Mouse (Mus musculus): ENCODE measurements at regions not wholly inside any gene's neighbourhood (a gene's known extent, or its start where the extent isn't known, plus 50 kb on each side); places are given as distances from the start of the nearest gene placed in this dataset.

GRCm38 (mm10) chr7:95460889-95461288 lies 710.2 kb upstream of the Tenm4 start:
- POLR2A ChIA-PET: interaction anchor here in 1 of 4 experiments (1.4 kb wide), 1 partner anchor 10 kb away, joined by 3 read pairs; no protein-coding TSS in a partner anchor
- CTCF ChIA-PET: no interaction called here

GRCm38 (mm10) chr7:95465506-95465905 lies 705.5 kb upstream of the Tenm4 start:
- ChIA-PET CTCF (no interaction called here), POLR2A (no interaction called here)

GRCm38 (mm10) chr7:95467028-95467427 lies 704.0 kb upstream of the Tenm4 start:
- CTCF ChIA-PET: no interaction called here
- POLR2A ChIA-PET: interaction anchor here in 1 of 4 experiments (1.1 to 1.4 kb wide), 2 partner anchors 13 to 22 kb away, joined by 3 read pairs; no protein-coding TSS in a partner anchor

GRCm38 (mm10) chr7:95473892-95474291 lies 697.2 kb upstream of the Tenm4 start:
- ChIA-PET POLR2A (interaction anchor here in 1 of 4 experiments (0.8 kb wide), 1 partner anchor 1266 kb away, joined by 3 read pairs; no protein-coding TSS in a partner anchor), CTCF (no interaction called here)

- POLR2A ChIA-PET: interaction anchor here in 1 of 4 experiments (0.7 kb wide), 1 partner anchor 13 kb away, joined by 3 read pairs; no protein-coding TSS in a partner anchor
- CTCF ChIA-PET: interaction anchor here in 1 of 4 experiments (0.6 kb wide), 2 partner anchors 148 to 432 kb away, joined by 5 to 9 read pairs; no protein-coding TSS in a partner anchor
These were observed 690.8 kb upstream of the Tenm4 start for GRCm38 (mm10) chr7:95480121-95480726.

GRCm38 (mm10) chr7:95489666-95490065 lies 681.4 kb upstream of the Tenm4 start:
- CTCF ChIA-PET: no interaction called here
- POLR2A ChIA-PET: no interaction called here

GRCm38 (mm10) chr7:95494793-95495192 lies 676.3 kb upstream of the Tenm4 start:
- ChIA-PET POLR2A (no interaction called here), CTCF (no interaction called here)

- ChIA-PET POLR2A (no interaction called here), CTCF (interaction anchor here in 1 of 4 experiments (0.6 kb wide), 1 partner anchor 518 kb away, joined by 3 read pairs; no protein-coding TSS in a partner anchor)
These were observed 668.1 kb upstream of the Tenm4 start for GRCm38 (mm10) chr7:95502959-95503358.

GRCm38 (mm10) chr7:95547256-95547655 lies 623.8 kb upstream of the Tenm4 start:
- POLR2A ChIA-PET: interaction anchor here in 1 of 4 experiments (0.6 kb wide), 1 partner anchor 1158 kb away, joined by 3 read pairs; no protein-coding TSS in a partner anchor
- CTCF ChIA-PET: interaction anchor here in 1 of 4 experiments (0.7 kb wide), 2 partner anchors 63 to 911 kb away, joined by 7 to 15 read pairs; no protein-coding TSS in a partner anchor

- POLR2A ChIA-PET: no interaction called here
- CTCF ChIA-PET: no interaction called here
These were observed 620.9 kb upstream of the Tenm4 start for GRCm38 (mm10) chr7:95550099-95550498.

GRCm38 (mm10) chr7:95551798-95552387 lies 619.2 kb upstream of the Tenm4 start:
- ChIA-PET CTCF (no interaction called here), POLR2A (no interaction called here)

- CTCF ChIA-PET: no interaction called here
- POLR2A ChIA-PET: no interaction called here
These were observed 612.5 kb upstream of the Tenm4 start for GRCm38 (mm10) chr7:95558589-95558988.

GRCm38 (mm10) chr7:95578633-95579032 lies 592.4 kb upstream of the Tenm4 start:
- ChIA-PET CTCF (no interaction called here), POLR2A (no interaction called here)

- ChIA-PET POLR2A (no interaction called here), CTCF (interaction anchor here in 1 of 4 experiments (0.7 kb wide), 1 partner anchor 1338 kb away, joined by 4 read pairs; no protein-coding TSS in a partner anchor)
These were observed 589.7 kb upstream of the Tenm4 start for GRCm38 (mm10) chr7:95581325-95581724.

- ChIA-PET POLR2A (no interaction called here), CTCF (no interaction called here)
These were observed 572.7 kb upstream of the Tenm4 start for GRCm38 (mm10) chr7:95598339-95598738.

GRCm38 (mm10) chr7:95613736-95614135 lies 557.3 kb upstream of the Tenm4 start:
- ChIA-PET CTCF (no interaction called here), POLR2A (no interaction called here)

GRCm38 (mm10) chr7:95617370-95617769 lies 553.7 kb upstream of the Tenm4 start:
- POLR2A ChIA-PET: no interaction called here
- CTCF ChIA-PET: no interaction called here

GRCm38 (mm10) chr7:95618170-95618569 lies 552.9 kb upstream of the Tenm4 start:
- ChIA-PET POLR2A (no interaction called here), CTCF (no interaction called here)

GRCm38 (mm10) chr7:95620079-95620478 lies 551.0 kb upstream of the Tenm4 start:
- CTCF ChIA-PET: no interaction called here
- POLR2A ChIA-PET: interaction anchor here in 1 of 4 experiments (0.6 kb wide), 1 partner anchor 1242 kb away, joined by 3 read pairs; no protein-coding TSS in a partner anchor

- ChIA-PET POLR2A (no interaction called here), CTCF (no interaction called here)
These were observed 530.4 kb upstream of the Tenm4 start for GRCm38 (mm10) chr7:95640683-95641082.

- POLR2A ChIA-PET: no interaction called here
- CTCF ChIA-PET: no interaction called here
These were observed 496.7 kb upstream of the Tenm4 start for GRCm38 (mm10) chr7:95674319-95674718.
